ENCODE assay signal across 10 mouse cellular contexts in the genomic region with DNA sequence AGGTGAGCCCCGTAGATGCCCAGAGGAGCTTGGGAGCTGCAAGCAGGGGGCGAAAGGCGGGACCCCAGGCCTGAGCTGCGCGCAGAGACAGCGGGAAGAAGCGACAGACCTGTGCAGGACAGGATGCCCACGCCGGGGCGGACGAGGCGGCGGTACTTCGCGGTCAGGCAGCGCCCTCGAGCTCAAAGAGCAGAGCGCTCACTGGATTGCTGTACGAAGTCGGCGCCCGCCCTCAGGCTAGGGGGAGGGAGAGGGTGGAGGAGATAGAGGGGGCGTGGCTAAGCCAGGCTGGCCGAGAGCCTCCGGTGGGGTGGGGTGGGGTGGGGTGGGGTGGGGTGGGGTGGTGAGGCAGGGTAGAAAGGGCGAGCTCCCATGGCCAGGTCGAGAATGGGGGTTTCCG. TPM values are rescaled to one million over a fixed set of nuclear protein-coding genes. Genes with fewer than 3 reads are reported as not detected.
DNase-seq lines count a peak whose midpoint lies in the region; ATAC-seq and TF ChIP-seq lines count a peak whose summit lies in the region.
"Had no signal": no experiment of that assay in that cellular context is flagged by ENCODE, and none has a peak within 500 bp of the region (broad histone marks: within the 10 kb centered on the region; RNA-seq: fewer than 3 reads in every experiment).

Gene Sstr5 (minus strand): TSS at position 276 of the 400 bp plus-strand sequence.

- H3K27me3 ChIP-seq in heart, embryonic 10.5 days (ENCODE audit: insufficient read depth, poor library complexity, severe bottlenecking), result peaks cover 87% of the 10 kb centered on the region
- H3K27me3 ChIP-seq in lung, postnatal 0 days (replicated peaks; ENCODE audit: insufficient read depth, low read length), result peaks cover 15% of the 10 kb centered on the region

- TF ChIP-seq EP300 in lung, postnatal 0 days (IDR thresholded peaks at IDR 0.05), result no peak

- no peak within 1 kb of the TSS for H3K4me2 ChIP-seq in lung, postnatal 0 days (replicated peaks; ENCODE audit: low read depth, low read length)

- peak within 1 kb of the TSS; percentile 57 for H3K4me3 ChIP-seq in heart, embryonic 10.5 days
- H3K4me3 ChIP-seq in lung, postnatal 0 days (ENCODE audit: low read depth, low read length), result no peak within 1 kb of the TSS

- WGBS in heart, embryonic 10.5 days, result 1% methylated on average over 17 of the region's 28 CpGs
- 3% methylated on average over 17 of the region's 28 CpGs for WGBS in lung, postnatal 0 days

- H3K4me1 ChIP-seq in heart, embryonic 10.5 days, result peaks cover 42% of the 10 kb centered on the region
- no peaks in the 10 kb centered on the region for H3K4me1 ChIP-seq in lung, postnatal 0 days (ENCODE audit: insufficient read depth, low read depth, low read length)

- no peaks in the 10 kb centered on the region for H3K9me3 ChIP-seq in heart, embryonic 10.5 days
- H3K9me3 ChIP-seq in lung, postnatal 0 days (ENCODE audit: low read length), result no peaks in the 10 kb centered on the region

- ATAC-seq in lung, postnatal 0 days, result no peak
- no peak for ATAC-seq in frontal cortex, adult (ENCODE audit: low TSS enrichment)

- peak within 1 kb of the TSS; percentile 65 for H3K27ac ChIP-seq in heart, embryonic 10.5 days
- no peak within 1 kb of the TSS for H3K27ac ChIP-seq in lung, postnatal 0 days (ENCODE audit: low read length)

- DNase-seq in heart, embryonic 10.5 days (ENCODE audit: low spot score), result no peak
- DNase-seq in heart, adult 8-10 months (ENCODE audit: low spot score), result no peak
- DNase-seq in adrenal gland, adult 2 months, result peak; percentile 51
- DNase-seq in forelimb bud, embryonic 11.5 days (ENCODE audit: low read depth, low spot score), result peak; percentile 35
- peak; percentile 26 for DNase-seq in lung, postnatal 0 days (ENCODE audit: low spot score)
- peak; percentile 24 for DNase-seq in testis, postnatal 14 days (ENCODE audit: low spot score)
- no peak for DNase-seq in left cerebral cortex, adult 8-10 months (ENCODE audit: low spot score in 2 of 2)

- no peak within 1 kb of the TSS for H3K9ac ChIP-seq in lung, postnatal 0 days (replicated peaks; ENCODE audit: low read depth)

- no peaks in the 10 kb centered on the region for H3K36me3 ChIP-seq in heart, embryonic 10.5 days
- no peaks in the 10 kb centered on the region for H3K36me3 ChIP-seq in lung, postnatal 0 days (ENCODE audit: insufficient read depth, low read length)

- TF ChIP-seq CTCF in lung, postnatal 0 days (IDR thresholded peaks at IDR 0.05), result no peak

RNA-seq across cellular contexts. Expression of gene Sstr5, which starts in this region (rescaled TPM):
- polyA plus RNA-seq in heart, embryonic 10.5 days (2016; fragmentation: Nextera tagmentation; extraction: Ambion mirVana), result 1.1 and 1.5 TPM in 2 replicates
- not detected for total RNA-seq in heart, adult 8-10 months (2022)
- total RNA-seq in adrenal gland, adult 2 months (2021), result 1 to 10 TPM in 1 of 2 experiments, under 1 TPM in 1; 0.97 to 1.0 TPM
- polyA plus RNA-seq in adrenal gland, adult 2 months (2012; rRNA removed), result 0.36 and 0.54 TPM in 2 replicates
- polyA plus RNA-seq in lung, postnatal 0 days (2015; fragmentation: Nextera tagmentation; extraction: Ambion mirVana), result 0.05 TPM in 1 of 2 replicates, not detected in the other
- total RNA-seq in left cerebral cortex, adult 8-10 months (2022), result 1 to 10 TPM; 1.4 to 1.7 (median 1.5) TPM
- total RNA-seq: neutrophil, adult 5-6 weeks had no signal
- polyA plus RNA-seq: C2C12 had no signal

Comparison
In these comparisons a context has a peak if more than half of its experiments do, and no peak if none do; other contexts are left out.
1. Peak in DNase-seq in lung, postnatal 0 days; RNA of the gene not detected or under 1 TPM.
2. DNase-seq: peak in adrenal gland, adult 2 months (single experiment), forelimb bud, embryonic 11.5 days (single experiment) and testis, postnatal 14 days (single experiment); none in heart, embryonic 10.5 days (single experiment), heart, adult 8-10 months (single experiment) and left cerebral cortex, adult 8-10 months (0 of 2).